Mouse (Mus musculus) heart, postnatal 0 days (tissue): ENCODE measurements around the gene Adarb2. TPM values are rescaled to one million over a fixed set of nuclear protein-coding genes. Genes with fewer than 3 reads are reported as not detected.

ENCODE experiments used
- ATAC-seq: fragments of 200-750 bp; cut with Nextera tagmentation; 2 replicates; pipeline ENCODE4 v1.8.0; 2017; ENCODE audit warnings: low read depth, moderate number of reproducible peaks, moderate library complexity; ENCODE audit not compliant: insufficient read depth
- DNase-seq: peaks from one replicate; pipeline ENCODE4 v3.0.0-alpha.2; 2016; ENCODE audit warnings: low spot score
- H3K27ac ChIP-seq: fragments of 300-500 bp; sonication (generic); 2 replicates; pipeline ENCODE4 v1.5.1; 2014; ENCODE audit warnings: low read depth, mild to moderate bottlenecking
- H3K27me3 ChIP-seq: fragments of 300-500 bp; sonication (generic); 2 replicates; pipeline ENCODE4 v1.6.1; 2014; ENCODE audit warnings: low read length, mixed read lengths; ENCODE audit not compliant: control insufficient read depth, insufficient read depth
- H3K36me3 ChIP-seq: fragments of 300-500 bp; sonication (generic); replicated peaks from 2 replicates; pipeline ENCODE4 v1.6.1; 2014; ENCODE audit warnings: low read length, mixed read lengths; ENCODE audit not compliant: control insufficient read depth, insufficient read depth
- H3K4me1 ChIP-seq: fragments of 300-500 bp; sonication (generic); 2 replicates; pipeline ENCODE4 v1.6.1; 2014; ENCODE audit warnings: antibody characterized with exemption; ENCODE audit not compliant: control insufficient read depth, insufficient read depth
- H3K4me2 ChIP-seq: fragments of 300-500 bp; sonication (generic); 2 replicates; pipeline ENCODE4 v1.6.1; 2014; ENCODE audit warnings: low read depth, mild to moderate bottlenecking, low read length, moderate library complexity
- H3K4me3 ChIP-seq: fragments of 300-500 bp; sonication (generic); 2 replicates; pipeline ENCODE4 v1.5.1; 2014; ENCODE audit warnings: low read depth, low read length
- H3K9ac ChIP-seq: fragments of 300-500 bp; sonication (generic); replicated peaks from 2 replicates; pipeline ENCODE4 v1.6.1; 2014; ENCODE audit warnings: low read depth, low read length, mixed read lengths
- H3K9me3 ChIP-seq: fragments of 300-500 bp; sonication (generic); replicated peaks from 2 replicates; pipeline ENCODE4 v1.6.1; 2016; ENCODE audit warnings: low read length; ENCODE audit not compliant: control insufficient read depth
- CTCF ChIP-seq: IDR thresholded peaks from 2 replicates; pipeline ENCODE4 v1.5.1; 2016; ENCODE audit warnings: antibody characterized with exemption, control low read depth, low read depth
- EP300 ChIP-seq: IDR thresholded peaks from 2 replicates; pipeline ENCODE4 v1.6.1; 2016; ENCODE audit warnings: antibody characterized with exemption, low read depth
- WGBS: fragments of 180-500 bp; shearing (Covaris S2); extraction: QIAGEN DNeasy Blood & Tissue Kit; methylation state at CpG from one replicate; pipeline ENCODE4 v1.1.7; 2014; 5-methylcytosine and 5-hydroxymethylcytosine counted together
- polyA plus RNA-seq: library from polyadenylated mRNA; unstranded; fragments of >200 nt; fragmentation: Nextera tagmentation; extraction: Ambion mirVana; gene quantifications from 2 replicates; pipeline ENCODE4 v1.2.1, GENCODE M21; 2015
- total RNA-seq: library from RNA; depleted of rRNA; stranded (reverse); fragments of >200 nt; gene quantifications from 2 replicates; pipeline ENCODE4 v1.2.3, GENCODE M21; 2014; ENCODE audit warnings: low replicate concordance

Gene Adarb2
- total and polyA plus RNA-seq, 2 experiments from 2014 or later = not detected

DNA sequence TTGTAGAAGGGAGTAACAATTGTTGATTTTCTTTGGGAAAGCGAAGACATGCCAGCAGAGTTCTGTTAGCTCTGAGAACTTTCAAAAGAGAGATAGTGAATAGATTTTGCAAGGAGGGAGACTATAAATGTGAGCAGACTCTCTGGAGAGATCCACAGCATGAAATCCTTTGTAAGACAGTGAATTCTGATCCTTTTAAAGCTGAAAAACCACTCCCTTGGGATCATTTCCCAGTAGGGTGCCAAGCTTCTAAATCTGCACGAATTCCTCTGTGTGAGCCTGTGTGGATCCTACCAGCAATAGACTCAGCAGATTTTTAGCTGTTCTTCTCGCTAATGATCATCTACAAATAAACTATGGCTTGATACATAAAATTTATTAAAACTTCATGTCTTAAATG lies 278.7 kb downstream of the Adarb2 start:
- H3K36me3 ChIP-seq = no peaks in the 10 kb centered on the region
- H3K27me3 ChIP-seq = no peaks in the 10 kb centered on the region
- no peak for TF ChIP-seq CTCF
- no peak for TF ChIP-seq EP300
- no peak for ATAC-seq
- no peak for DNase-seq
- no peak overlapping the region for H3K9ac ChIP-seq
- no peaks in the 10 kb centered on the region for H3K9me3 ChIP-seq
- H3K4me1 ChIP-seq = no peaks in the 10 kb centered on the region
- WGBS = 38% methylated on average over 3 of the region's 3 CpGs
- no peak overlapping the region for H3K27ac ChIP-seq
- H3K4me2 ChIP-seq = no peak overlapping the region
- H3K4me3 ChIP-seq = no peak overlapping the region

GRCm38 (mm10) chr13:8484592-8485272 lies 282.1 kb downstream of the Adarb2 start:
- no peaks in the 10 kb centered on the region for H3K27me3 ChIP-seq
- no peak overlapping the region for H3K4me2 ChIP-seq

DNA sequence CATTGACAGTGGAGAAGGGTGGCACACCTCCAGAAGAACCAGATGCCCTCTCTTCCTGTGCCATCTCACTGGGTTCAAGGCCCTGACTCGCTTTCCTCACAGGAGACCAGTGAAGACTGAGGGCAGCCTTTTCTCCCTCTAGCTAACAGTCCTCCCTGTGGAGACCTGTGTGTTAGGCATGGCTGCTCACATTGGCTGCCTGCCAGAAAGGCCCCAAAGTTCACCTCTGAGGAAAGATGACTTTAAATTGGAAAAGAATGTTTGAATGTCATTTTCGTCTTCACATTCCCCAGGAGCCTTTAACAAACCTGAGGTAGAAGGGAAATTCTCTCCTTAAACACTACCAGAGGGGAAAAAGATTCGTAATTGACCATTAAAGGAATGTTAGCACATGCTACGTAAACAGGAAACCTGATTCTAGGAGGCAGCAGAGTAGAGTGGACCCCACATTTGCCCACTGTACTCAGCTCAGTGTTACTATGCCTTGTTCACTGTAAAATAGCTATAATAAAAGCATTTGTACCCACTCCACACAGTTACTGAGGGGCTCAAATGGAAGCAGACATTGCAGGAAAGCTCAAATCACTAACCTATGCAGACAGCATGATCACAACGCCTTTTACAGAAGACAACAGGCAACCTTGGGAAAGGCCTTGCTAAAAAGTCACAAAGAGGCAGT lies 285.2 kb downstream of the Adarb2 start:
- Histone ChIP-seq H3K36me3 (no peaks in the 10 kb centered on the region), H3K4me2 (no peak overlapping the region), H3K27me3 (no peaks in the 10 kb centered on the region), H3K4me1 (no peaks in the 10 kb centered on the region), H3K9me3 (no peaks in the 10 kb centered on the region), H3K4me3 (no peak overlapping the region), H3K27ac (no peak overlapping the region), H3K9ac (no peak overlapping the region)
- ATAC-seq (no peak), DNase-seq (no peak)
- TF ChIP-seq CTCF = no peak
- no peak for TF ChIP-seq EP300
- WGBS = 65% methylated on average over 5 of the region's 5 CpGs

More at GRCm38 (mm10) chr13:8484592-8485272, 282.1 kb downstream of the Adarb2 start:
- DNase-seq (peak; percentile 10), ATAC-seq (no peak)
- H3K4me1 ChIP-seq = no peaks in the 10 kb centered on the region
- H3K9me3 ChIP-seq = no peaks in the 10 kb centered on the region
- H3K9ac ChIP-seq = no peak overlapping the region
- no peak overlapping the region for H3K4me3 ChIP-seq
- H3K36me3 ChIP-seq = no peaks in the 10 kb centered on the region
- WGBS = 43% methylated on average over 4 of the region's 4 CpGs
- TF ChIP-seq CTCF (no peak), EP300 (no peak)
- no peak overlapping the region for H3K27ac ChIP-seq

DNA sequence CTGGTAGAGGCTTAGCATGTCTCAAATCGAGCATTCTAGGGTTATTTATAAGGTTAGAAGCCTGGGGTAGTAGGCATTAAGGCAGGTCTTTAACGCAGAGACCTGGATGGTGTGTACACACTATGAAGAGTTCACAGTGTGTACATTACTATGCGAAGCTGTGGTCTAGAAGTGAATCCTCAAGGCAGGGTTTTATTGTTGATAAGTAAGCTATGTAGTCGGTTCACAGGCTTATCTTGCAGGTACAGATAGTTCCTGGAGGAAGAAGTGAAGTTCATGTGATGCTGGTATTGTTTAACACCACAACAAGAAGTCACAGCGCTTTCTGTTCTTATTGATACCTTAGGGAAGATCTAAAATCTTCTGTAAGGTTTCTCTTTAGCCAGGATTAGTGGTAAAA lies 290.7 kb downstream of the Adarb2 start:
- no peak for TF ChIP-seq EP300
- no peak for TF ChIP-seq CTCF
- Histone ChIP-seq H3K27ac (no peak overlapping the region), H3K27me3 (no peaks in the 10 kb centered on the region), H3K9ac (no peak overlapping the region), H3K4me3 (no peak overlapping the region), H3K4me2 (no peak overlapping the region), H3K36me3 (no peaks in the 10 kb centered on the region), H3K4me1 (no peaks in the 10 kb centered on the region), H3K9me3 (no peaks in the 10 kb centered on the region)
- no peak for DNase-seq
- no peak for ATAC-seq
- 60% methylated on average over 5 of the region's 5 CpGs for WGBS

DNA sequence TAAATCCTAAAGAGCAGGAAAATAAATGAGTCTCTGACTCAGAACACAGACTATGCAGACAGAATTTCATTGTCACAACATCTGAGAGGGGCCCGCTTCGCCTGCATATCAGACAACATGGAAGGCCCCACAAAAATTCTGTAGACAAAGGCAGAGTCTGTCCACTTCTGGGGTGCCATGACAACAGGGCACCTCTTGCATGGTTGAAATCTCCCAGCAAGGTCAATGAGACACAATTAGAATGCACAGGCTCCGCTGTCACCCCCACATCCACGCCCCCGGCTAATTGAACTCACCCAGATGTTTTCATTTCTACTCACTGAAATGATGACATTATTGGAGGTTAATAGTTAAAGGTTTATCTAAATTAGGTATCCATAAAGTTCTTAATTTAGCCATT lies 296.9 kb downstream of the Adarb2 start:
- Histone ChIP-seq H3K4me1 (no peaks in the 10 kb centered on the region), H3K27ac (no peak overlapping the region), H3K9me3 (no peaks in the 10 kb centered on the region), H3K9ac (no peak overlapping the region), H3K27me3 (no peaks in the 10 kb centered on the region), H3K36me3 (no peaks in the 10 kb centered on the region), H3K4me3 (no peak overlapping the region), H3K4me2 (no peak overlapping the region)
- no peak for TF ChIP-seq CTCF
- no peak for TF ChIP-seq EP300
- no peak for DNase-seq
- no peak for ATAC-seq
- 77% methylated on average over 5 of the region's 5 CpGs for WGBS
